Mouse (Mus musculus): ENCODE measurements around the gene Rgs13. TPM values are rescaled to one million over a fixed set of nuclear protein-coding genes. Genes with fewer than 3 reads are reported as not detected.
"Not testable (repeated sequence)": the region's sequence is repeated elsewhere in the genome, so short reads cannot be mapped to it uniquely, and the experiment has no call there.

Gene Rgs13
- polyA plus RNA-seq, 1 experiment = not detected

- H3K36me3 ChIP-seq (ENCODE audit: control insufficient read depth) = no peaks in the 10 kb centered on the region
- no peak overlapping the region for H3K4me3 ChIP-seq (replicated peaks)
- no peaks in the 10 kb centered on the region for H3K4me1 ChIP-seq (ENCODE audit: control insufficient read depth)
- H3K27me3 ChIP-seq (ENCODE audit: control insufficient read depth) = no peaks in the 10 kb centered on the region
- no peaks in the 10 kb centered on the region for H3K9me3 ChIP-seq (ENCODE audit: control insufficient read depth, low read length)
- TF ChIP-seq GATA1 (IDR thresholded peaks at IDR 0.05; ENCODE audit: low read length) = no peak
Measured at GRCm38 (mm10) chr1:144167761-144168160, 9.4 kb downstream of the Rgs13 start.

- no peaks in the 10 kb centered on the region for H3K4me1 ChIP-seq (ENCODE audit: control insufficient read depth)
- H3K9me3 ChIP-seq (ENCODE audit: control insufficient read depth, low read length) = no peaks in the 10 kb centered on the region
- no peak for TF ChIP-seq GATA1 (IDR thresholded peaks at IDR 0.05; ENCODE audit: low read length)
- no peak for TF ChIP-seq TAL1 (IDR thresholded peaks at IDR 0.05; ENCODE audit: low read length)
- H3K4me3 ChIP-seq (replicated peaks) = no peak overlapping the region
- H3K36me3 ChIP-seq (ENCODE audit: control insufficient read depth) = no peaks in the 10 kb centered on the region
- no peaks in the 10 kb centered on the region for H3K27me3 ChIP-seq (ENCODE audit: control insufficient read depth)
Measured at GRCm38 (mm10) chr1:144166897-144167296, 10.3 kb downstream of the Rgs13 start.

- no peaks in the 10 kb centered on the region for H3K27me3 ChIP-seq (ENCODE audit: control insufficient read depth)
- H3K4me1 ChIP-seq (ENCODE audit: control insufficient read depth) = no peaks in the 10 kb centered on the region
- H3K4me3 ChIP-seq (replicated peaks) = no peak overlapping the region
- H3K36me3 ChIP-seq (ENCODE audit: control insufficient read depth) = no peaks in the 10 kb centered on the region
- no peaks in the 10 kb centered on the region for H3K9me3 ChIP-seq (ENCODE audit: control insufficient read depth, low read length)
- TF ChIP-seq TAL1 (IDR thresholded peaks at IDR 0.05; ENCODE audit: low read length) = no peak
- no peak for TF ChIP-seq GATA1 (IDR thresholded peaks at IDR 0.05; ENCODE audit: low read length)
Measured at GRCm38 (mm10) chr1:144166275-144166674, 10.9 kb downstream of the Rgs13 start.

GRCm38 (mm10) chr1:144152526-144152925, 24.6 kb downstream of the Rgs13 start:
- Histone ChIP-seq H3K4me1 (ENCODE audit: control insufficient read depth) (no peaks in the 10 kb centered on the region), H3K36me3 (ENCODE audit: control insufficient read depth) (no peaks in the 10 kb centered on the region), H3K4me3 (replicated peaks) (no peak overlapping the region), H3K9me3 (ENCODE audit: control insufficient read depth, low read length) (no peaks in the 10 kb centered on the region), H3K27me3 (ENCODE audit: control insufficient read depth) (no peaks in the 10 kb centered on the region)
- TF ChIP-seq TAL1 (IDR thresholded peaks at IDR 0.05; ENCODE audit: low read length) (no peak), GATA1 (IDR thresholded peaks at IDR 0.05; ENCODE audit: low read length) (no peak)

- Histone ChIP-seq H3K4me3 (replicated peaks) (no peak overlapping the region), H3K4me1 (ENCODE audit: control insufficient read depth) (no peaks in the 10 kb centered on the region), H3K9me3 (ENCODE audit: control insufficient read depth, low read length) (no peaks in the 10 kb centered on the region), H3K27me3 (ENCODE audit: control insufficient read depth) (no peaks in the 10 kb centered on the region), H3K36me3 (ENCODE audit: control insufficient read depth) (no peaks in the 10 kb centered on the region)
- TF ChIP-seq TAL1 (IDR thresholded peaks at IDR 0.05; ENCODE audit: low read length) (no peak), GATA1 (IDR thresholded peaks at IDR 0.05; ENCODE audit: low read length) (no peak)
Measured at GRCm38 (mm10) chr1:144152184-144152525, 25.0 kb downstream of the Rgs13 start.

GRCm38 (mm10) chr1:144151401-144152183, 25.6 kb downstream of the Rgs13 start:
- TF ChIP-seq GATA1 (IDR thresholded peaks at IDR 0.05; ENCODE audit: low read length) = no peak
- TF ChIP-seq TAL1 (IDR thresholded peaks at IDR 0.05; ENCODE audit: low read length) = no peak

GRCm38 (mm10) chr1:144149997-144150396, 27.2 kb downstream of the Rgs13 start:
- no peak for TF ChIP-seq TAL1 (IDR thresholded peaks at IDR 0.05; ENCODE audit: low read length)
- TF ChIP-seq GATA1 (IDR thresholded peaks at IDR 0.05; ENCODE audit: low read length) = no peak
- H3K27me3 ChIP-seq (ENCODE audit: control insufficient read depth) = no peaks in the 10 kb centered on the region
- H3K9me3 ChIP-seq (ENCODE audit: control insufficient read depth, low read length) = no peaks in the 10 kb centered on the region
- no peaks in the 10 kb centered on the region for H3K4me1 ChIP-seq (ENCODE audit: control insufficient read depth)
- H3K4me3 ChIP-seq (replicated peaks) = no peak overlapping the region
- H3K36me3 ChIP-seq (ENCODE audit: control insufficient read depth) = no peaks in the 10 kb centered on the region

More at GRCm38 (mm10) chr1:144151401-144152183, 25.6 kb downstream of the Rgs13 start:
- Histone ChIP-seq H3K36me3 (ENCODE audit: control insufficient read depth) (no peaks in the 10 kb centered on the region), H3K27me3 (ENCODE audit: control insufficient read depth) (no peaks in the 10 kb centered on the region), H3K4me3 (replicated peaks) (no peak overlapping the region), H3K9me3 (ENCODE audit: control insufficient read depth, low read length) (no peaks in the 10 kb centered on the region), H3K4me1 (ENCODE audit: control insufficient read depth) (no peaks in the 10 kb centered on the region)

GRCm38 (mm10) chr1:144141398-144141797, 35.8 kb downstream of the Rgs13 start:
- H3K27me3 ChIP-seq (ENCODE audit: control insufficient read depth); H3K9me3 ChIP-seq (ENCODE audit: control insufficient read depth, low read length); H3K4me3 ChIP-seq (replicated peaks); H3K36me3 ChIP-seq (ENCODE audit: control insufficient read depth); H3K4me1 ChIP-seq (ENCODE audit: control insufficient read depth): not testable (repeated sequence)

GRCm38 (mm10) chr1:144139847-144140246, 37.3 kb downstream of the Rgs13 start:
- TF ChIP-seq GATA1 (IDR thresholded peaks at IDR 0.05; ENCODE audit: low read length) = no peak
- TF ChIP-seq TAL1 (IDR thresholded peaks at IDR 0.05; ENCODE audit: low read length) = no peak
- Histone ChIP-seq H3K36me3 (ENCODE audit: control insufficient read depth) (no peaks in the 10 kb centered on the region), H3K4me1 (ENCODE audit: control insufficient read depth) (no peaks in the 10 kb centered on the region), H3K27me3 (ENCODE audit: control insufficient read depth) (no peaks in the 10 kb centered on the region), H3K9me3 (ENCODE audit: control insufficient read depth, low read length) (no peaks in the 10 kb centered on the region), H3K4me3 (replicated peaks) (no peak overlapping the region)

GRCm38 (mm10) chr1:144127965-144128364, 49.2 kb downstream of the Rgs13 start:
- Histone ChIP-seq H3K36me3 (ENCODE audit: control insufficient read depth) (no peaks in the 10 kb centered on the region), H3K4me1 (ENCODE audit: control insufficient read depth) (no peaks in the 10 kb centered on the region), H3K4me3 (replicated peaks) (no peak overlapping the region), H3K9me3 (ENCODE audit: control insufficient read depth, low read length) (no peaks in the 10 kb centered on the region), H3K27me3 (ENCODE audit: control insufficient read depth) (no peaks in the 10 kb centered on the region)
- TF ChIP-seq GATA1 (IDR thresholded peaks at IDR 0.05; ENCODE audit: low read length) = no peak
- no peak for TF ChIP-seq TAL1 (IDR thresholded peaks at IDR 0.05; ENCODE audit: low read length)

Data from erythroblast, embryonic 14.5 days (primary cell).